34 mouse cellular contexts compared by ENCODE assay signal in genomic region chr6:98285190-98285589, GRCm38 (mm10). TPM values are rescaled to one million over a fixed set of nuclear protein-coding genes. Genes with fewer than 3 reads are reported as not detected.
"Had no signal": no experiment of that assay in that cellular context is flagged by ENCODE, and none has a peak within 500 bp of the region (broad histone marks: within the 10 kb centered on the region; RNA-seq: fewer than 3 reads in every experiment).

No protein-coding gene starts in this region.

- H3K27me3 ChIP-seq: heart, embryonic 13.5 days; heart, embryonic 15.5 days; hindbrain, embryonic 12.5 days; intestine, embryonic 15.5 days; limb, embryonic 12.5 days; liver, embryonic 13.5 days had no signal

- H3K4me3 ChIP-seq: heart, adult 2 months; heart, embryonic 13.5 days; heart, embryonic 15.5 days; hindbrain, embryonic 12.5 days; intestine, embryonic 15.5 days; layer of hippocampus, adult 2 months; limb, embryonic 10.5 days; limb, embryonic 12.5 days; liver, embryonic 13.5 days had no signal

- H3K27ac ChIP-seq: heart, adult 2 months; heart, embryonic 13.5 days; heart, embryonic 15.5 days; hindbrain, embryonic 12.5 days; hindbrain, embryonic 14.5 days; intestine, embryonic 15.5 days; layer of hippocampus, adult 2 months; limb, embryonic 10.5 days; limb, embryonic 12.5 days; liver, embryonic 13.5 days had no signal

- H3K36me3 ChIP-seq: heart, embryonic 13.5 days; heart, embryonic 15.5 days; hindbrain, embryonic 12.5 days; intestine, embryonic 15.5 days; limb, embryonic 10.5 days; limb, embryonic 12.5 days; liver, embryonic 13.5 days had no signal

- ATAC-seq: forebrain, postnatal 0 days; hindbrain, embryonic 16.5 days; inflammation-experienced regulatory T-cells, adult 6 months; intestine, embryonic 15.5 days; intestine, postnatal 0 days had no signal

- H3K4me1 ChIP-seq: heart, embryonic 13.5 days; heart, embryonic 15.5 days; intestine, embryonic 15.5 days; limb, embryonic 12.5 days; liver, embryonic 13.5 days had no signal

- H3K9me3 ChIP-seq: heart, embryonic 13.5 days; heart, embryonic 15.5 days; hindbrain, embryonic 12.5 days; intestine, embryonic 15.5 days; limb, embryonic 10.5 days; limb, embryonic 12.5 days; liver, embryonic 13.5 days had no signal

- H3K4me2 ChIP-seq: heart, embryonic 11.5 days; heart, embryonic 13.5 days; heart, embryonic 15.5 days; hindbrain, embryonic 12.5 days; hindbrain, embryonic 14.5 days; intestine, embryonic 15.5 days; limb, embryonic 12.5 days; liver, embryonic 11.5 days; liver, embryonic 13.5 days had no signal

- DNase-seq: forebrain, postnatal 0 days; gastrocnemius, postnatal 14 days; gastrocnemius, postnatal 36 days; heart, adult 11 months; heart, adult 2 months; heart, postnatal 14 days; heart, postnatal 36 days; kidney, adult 18-20 months; kidney, adult 8-10 months; kidney, postnatal 10 days; kidney, postnatal 25 days; kidney, postnatal 4 days; liver; liver, embryonic 13.5 days had no signal

- H3K9ac ChIP-seq: forebrain, postnatal 0 days; heart, embryonic 13.5 days; heart, embryonic 15.5 days; hindbrain, embryonic 12.5 days; hindbrain, embryonic 14.5 days; intestine, embryonic 15.5 days; limb, embryonic 12.5 days; liver, embryonic 13.5 days had no signal

RNA-seq across cellular contexts. Expression of gene Gm765, which starts 57.4 kb away (rescaled TPM):
- total RNA-seq: forebrain, postnatal 0 days; heart, postnatal 14 days; heart, postnatal 36 days; hematopoietic stem cell, adult 5-6 weeks; layer of hippocampus, adult 2 months; layer of hippocampus, postnatal 10 days; layer of hippocampus, postnatal 25 days had no signal
- polyA plus RNA-seq: gonadal fat pad, adult 2 months; heart, embryonic 11.5 days; heart, embryonic 13.5 days; heart, embryonic 15.5 days; heart, postnatal 0 days; hindbrain, embryonic 12.5 days; hindbrain, embryonic 14.5 days; intestine, embryonic 15.5 days; intestine, postnatal 0 days; kidney, embryonic 14.5 days; kidney, embryonic 16.5 days; limb, embryonic 10.5 days; liver, embryonic 11.5 days; liver, embryonic 13.5 days had no signal
